Mouse (Mus musculus): ENCODE measurements at regions not wholly inside any gene's neighbourhood (a gene's known extent, or its start where the extent isn't known, plus 50 kb on each side); places are given as distances from the start of the nearest gene placed in this dataset.

- TF ChIP-seq POLR2A (IDR thresholded peaks at IDR 0.05; ENCODE audit: insufficient read length, low read depth) (no peak), CEBPB (IDR thresholded peaks at IDR 0.05; ENCODE audit: insufficient read depth, poor library complexity, severe bottlenecking) (no peak), POLR2AphosphoS2 (IDR thresholded peaks at IDR 0.05; ENCODE audit: insufficient read length, low read depth) (no peak), USF1 (IDR thresholded peaks at IDR 0.05; ENCODE audit: low read depth) (no peak), TCF3 (IDR thresholded peaks at IDR 0.05; ENCODE audit: insufficient read length, low read depth) (no peak), MAX (IDR thresholded peaks at IDR 0.05; ENCODE audit: low read depth) (no peak), E2F4 (IDR thresholded peaks at IDR 0.05; ENCODE audit: insufficient read depth) (no peak), TCF12 (IDR thresholded peaks at IDR 0.05; ENCODE audit: insufficient read depth, poor library complexity, severe bottlenecking) (no peak), REST (IDR thresholded peaks at IDR 0.05; ENCODE audit: insufficient read depth, insufficient read length) (no peak), MYOG (IDR thresholded peaks at IDR 0.05; ENCODE audit: control insufficient read depth in 1 of 3, insufficient read depth in 1 of 3, insufficient read length in 2 of 3, low read depth in 2 of 3) (no peak)
These were observed 153.1 kb downstream of the Snx13 start for GRCm38 (mm10) chr12:35200110-35200509.
